ENCODE assay signal across 22 mouse cellular contexts in the genomic region with DNA sequence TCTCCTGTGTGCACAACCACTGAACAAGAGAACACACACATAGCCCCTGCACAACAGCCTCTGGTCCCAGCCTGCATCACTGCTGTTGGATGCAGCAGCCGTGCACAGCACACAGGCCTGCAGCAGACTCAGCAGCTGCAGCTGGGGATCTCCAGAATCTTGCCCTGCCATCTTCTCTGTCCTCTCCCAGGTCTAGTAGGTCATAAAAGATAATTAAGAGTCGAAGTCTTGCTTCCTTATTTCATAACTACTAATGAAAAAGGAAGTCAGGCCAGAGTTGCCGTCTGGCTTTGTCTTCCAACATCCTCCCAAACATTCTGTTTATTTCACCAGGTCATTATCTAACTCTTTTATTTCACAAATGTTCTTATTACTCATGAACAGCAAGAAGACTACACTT.
"Had no signal": no experiment of that assay in that cellular context is flagged by ENCODE, and none has a peak within 500 bp of the region (broad histone marks: within the 10 kb centered on the region; RNA-seq: fewer than 3 reads in every experiment).

No protein-coding gene starts in this region.

- ATAC-seq: lung, postnatal 0 days had no signal

- DNase-seq: kidney, adult 9 months; kidney, postnatal 25 days; layer of hippocampus, adult 9-11 months; liver; liver, embryonic 13.5 days; lung, embryonic 14.5 days; midbrain, embryonic 14.5 days; right cerebral cortex, adult 18-20 months; right cerebral cortex, postnatal 14 days; right cerebral cortex, postnatal 4 days; spleen, adult 18-20 months; thymus, adult 18-20 months; thymus, postnatal 36 days had no signal

- H3K27me3 ChIP-seq: limb, embryonic 13.5 days; liver, embryonic 13.5 days; neural tube, embryonic 12.5 days; neural tube, embryonic 15.5 days had no signal

- H3K9me3 ChIP-seq: limb, embryonic 10.5 days; limb, embryonic 13.5 days; liver, embryonic 13.5 days; neural tube, embryonic 12.5 days; neural tube, embryonic 15.5 days had no signal

- H3K4me2 ChIP-seq: limb, embryonic 13.5 days; liver, embryonic 13.5 days; lung, embryonic 14.5 days; midbrain, embryonic 11.5 days; neural tube, embryonic 12.5 days; neural tube, embryonic 15.5 days had no signal

- H3K27ac ChIP-seq: kidney, postnatal 0 days; layer of hippocampus, adult 2 months; limb, embryonic 10.5 days; limb, embryonic 13.5 days; liver, embryonic 13.5 days; macrophage; neural tube, embryonic 12.5 days; neural tube, embryonic 15.5 days had no signal

- H3K4me1 ChIP-seq: limb, embryonic 10.5 days; limb, embryonic 13.5 days; neural tube, embryonic 12.5 days; neural tube, embryonic 15.5 days had no signal

- H3K9ac ChIP-seq: limb, embryonic 13.5 days; liver, embryonic 13.5 days; lung, embryonic 14.5 days; neural tube, embryonic 12.5 days; neural tube, embryonic 15.5 days had no signal

- H3K4me3 ChIP-seq: layer of hippocampus, adult 2 months; limb, embryonic 10.5 days; limb, embryonic 13.5 days; liver, embryonic 13.5 days; neural tube, embryonic 12.5 days; neural tube, embryonic 15.5 days had no signal
